Mouse (Mus musculus) brain, embryonic 14.5 days (tissue): Measurements from ENCODE around the gene Ap3b2. TPM values are rescaled to one million over a fixed set of nuclear protein-coding genes. Genes with fewer than 3 reads are reported as not detected.

ENCODE experiments used
- DNase-seq: peaks from one replicate; pipeline ENCODE4 v3.0.0-alpha.2; 2011; ENCODE audit warnings: low read depth
- CTCF ChIP-seq: fragments of 200-500 bp; IDR thresholded peaks from 2 replicates; pipeline ENCODE4 v1.5.1; 2012; ENCODE audit warnings: inconsistent platforms, mild to moderate bottlenecking, moderate library complexity, borderline replicate concordance; ENCODE audit not compliant: insufficient read depth, insufficient read length; ENCODE audit errors: extremely low read depth
- POLR2A ChIP-seq: fragments of 200-500 bp; IDR thresholded peaks from 2 replicates; pipeline ENCODE4 v1.6.1; 2012; ENCODE audit warnings: mild to moderate bottlenecking, inconsistent platforms, borderline replicate concordance; ENCODE audit not compliant: poor library complexity, insufficient read depth, insufficient read length, severe bottlenecking; ENCODE audit errors: extremely low read depth
- polyA plus RNA-seq: library from polyadenylated mRNA; depleted of rRNA; stranded (reverse); fragments of >200 nt; gene quantifications from 2 replicates; pipeline ENCODE4 v1.2.3, GENCODE M21; 2012; rRNA removed

Ap3b2 gene
- polyA plus RNA-seq: 155 and 162 TPM in 2 replicates

- DNase-seq: peak; percentile 90
- TF ChIP-seq POLR2A (peak; percentile 26; the same call in 1 of the 2 replicates), CTCF (no peak)
Observed at GRCm38 (mm10) chr7:81493331-81494021, at the start of gene Ap3b2. Ap3b2 (minus strand) TSS chr7:81493925.

DNA sequence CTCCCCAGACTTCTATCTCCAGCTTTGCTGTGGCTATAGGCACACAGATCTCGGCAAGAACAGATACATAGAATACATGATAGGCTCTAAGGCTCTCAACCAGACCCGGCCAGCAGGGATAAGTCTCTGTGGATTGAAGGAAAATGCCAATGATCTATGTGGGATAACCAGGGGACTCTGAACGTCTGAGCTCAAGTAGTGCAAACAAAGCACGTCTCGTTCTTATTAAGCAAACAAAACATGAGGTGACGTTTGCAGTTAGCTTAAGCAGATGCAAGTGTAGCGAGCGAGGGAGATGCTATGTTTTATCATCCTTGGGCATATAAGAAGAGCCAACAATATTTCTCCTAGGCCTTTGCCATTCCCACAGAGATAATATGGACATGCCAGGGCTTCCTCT, 49.2 kb upstream of the Ap3b2 start:
- no peak for DNase-seq
- TF ChIP-seq POLR2A: no peak
- no peak for TF ChIP-seq CTCF

GRCm38 (mm10) chr7:81541924-81542524, 48.3 kb upstream of the Ap3b2 start:
- TF ChIP-seq POLR2A (no peak), CTCF (no peak)
- peak; percentile 67 for DNase-seq

- peak; percentile 51 for DNase-seq
- TF ChIP-seq POLR2A (no peak), CTCF (no peak)
Observed at GRCm38 (mm10) chr7:81540999-81541398, 47.3 kb upstream of the Ap3b2 start.

DNA sequence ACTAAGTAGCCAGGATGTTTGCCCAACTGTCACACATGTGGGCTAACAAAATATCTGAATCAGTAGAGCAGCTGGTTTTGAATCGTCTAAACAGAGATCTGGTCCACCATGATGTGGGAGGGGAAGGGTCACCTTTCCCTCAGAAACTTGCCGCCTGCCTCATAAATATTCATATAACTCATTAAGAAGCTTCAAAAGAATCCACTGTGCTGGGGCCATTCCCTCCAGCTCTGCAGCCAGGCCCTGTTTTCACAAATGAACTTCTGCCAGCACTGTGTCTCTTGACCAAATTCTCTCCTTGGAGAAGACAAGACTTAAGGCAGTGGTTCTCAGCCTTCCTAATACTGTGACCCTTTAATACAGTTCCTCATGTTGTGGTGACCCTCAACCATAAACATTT, 45.8 kb upstream of the Ap3b2 start:
- peak; percentile 67 for DNase-seq
- no peak for TF ChIP-seq CTCF

GRCm38 (mm10) chr7:81538070-81538675, 44.4 kb upstream of the Ap3b2 start:
- no peak for TF ChIP-seq POLR2A
- TF ChIP-seq CTCF: no peak

DNA sequence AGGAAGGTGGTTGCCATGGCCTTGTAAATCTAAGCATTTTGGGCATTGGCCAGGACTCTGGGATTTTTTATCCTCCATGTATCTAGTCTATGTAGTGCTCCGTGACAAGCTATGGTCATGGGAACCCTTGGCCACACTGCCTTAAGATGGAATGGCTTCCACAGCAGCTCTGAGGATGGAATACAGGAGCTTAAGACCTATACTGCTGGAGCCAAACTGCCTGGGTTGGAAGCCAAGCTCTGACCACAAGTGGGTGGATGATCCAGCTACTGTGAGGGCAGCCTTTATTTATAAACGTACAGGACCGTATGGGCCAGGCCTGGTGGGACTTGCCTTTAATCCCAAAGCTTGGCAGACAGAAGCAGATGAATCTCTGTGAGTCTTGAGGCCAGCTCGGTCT, 42.8 kb upstream of the Ap3b2 start:
- TF ChIP-seq POLR2A (no peak), CTCF (no peak)
- no peak for DNase-seq

More at GRCm38 (mm10) chr7:81538070-81538675, 44.4 kb upstream of the Ap3b2 start:
- peak; percentile 33 for DNase-seq

DNA sequence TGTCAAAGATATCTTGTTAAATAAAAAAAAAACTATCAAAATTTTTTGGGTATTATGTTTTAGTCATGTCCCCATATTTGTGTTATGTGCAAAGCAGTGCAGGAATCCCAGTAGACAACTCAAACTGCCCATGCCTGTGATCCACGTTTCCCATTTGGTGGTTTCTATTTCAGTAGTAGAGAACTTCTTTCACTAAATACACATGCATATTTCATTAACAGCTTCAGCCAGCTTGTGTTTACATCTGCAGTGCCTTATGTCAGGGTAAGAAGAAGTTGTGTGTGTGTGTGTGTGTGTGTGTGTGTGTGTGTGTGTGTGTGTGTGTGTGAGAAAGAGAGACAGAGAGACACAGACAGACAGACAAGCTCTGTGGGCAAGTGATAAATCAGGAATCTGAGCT, 37.7 kb upstream of the Ap3b2 start:
- TF ChIP-seq CTCF (no peak), POLR2A (no peak)
- no peak for DNase-seq

DNA sequence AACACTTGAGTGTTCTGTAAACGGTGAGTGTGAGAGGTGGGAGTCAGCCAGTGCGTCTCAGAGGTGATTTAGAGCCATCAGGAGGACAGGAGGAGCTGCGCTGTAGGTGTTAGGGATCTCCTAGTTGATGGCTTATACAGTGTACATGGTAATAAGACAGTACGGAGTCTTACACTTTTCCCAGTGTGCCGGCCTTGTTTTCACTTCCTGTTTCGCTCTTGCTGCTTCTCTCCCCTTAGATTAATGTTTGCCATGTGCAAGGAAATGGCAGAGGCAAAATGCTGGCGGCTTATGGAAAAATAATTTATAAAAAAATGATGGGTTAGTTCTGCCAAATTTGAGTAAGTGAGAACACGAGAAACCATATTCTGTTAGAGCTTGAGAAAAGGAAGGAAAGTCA, 35.2 kb upstream of the Ap3b2 start:
- no peak for DNase-seq
- TF ChIP-seq CTCF (no peak), POLR2A (no peak)

GRCm38 (mm10) chr7:81523663-81524017, 29.9 kb upstream of the Ap3b2 start:
- TF ChIP-seq CTCF: no peak
- TF ChIP-seq POLR2A: no peak
- DNase-seq: no peak

GRCm38 (mm10) chr7:81523008-81523662, 29.4 kb upstream of the Ap3b2 start:
- DNase-seq: peak; percentile 99
- TF ChIP-seq POLR2A (peak; percentile 86; the same call in 1 of the 2 replicates), CTCF (peak; percentile 20; the same call in 1 of the 2 replicates)
